Mouse (Mus musculus) embryonic facial prominence, embryonic 15.5 days (tissue): Measurements from ENCODE around the gene Abi3bp. TPM values are rescaled to one million over a fixed set of nuclear protein-coding genes. Genes with fewer than 3 reads are reported as not detected.

ENCODE experiments used
- ATAC-seq: fragments of 200-750 bp; cut with Nextera tagmentation; 2 replicates; pipeline ENCODE4 v1.8.0; 2017; ENCODE audit warnings: low read depth, moderate TSS enrichment; ENCODE audit not compliant: insufficient number of reproducible peaks, low FRiP score, low TSS enrichment
- H3K27ac ChIP-seq: fragments of 300-500 bp; sonication (generic); replicated peaks from 2 replicates; pipeline ENCODE4 v1.5.1; 2015; ENCODE audit warnings: mild to moderate bottlenecking, inconsistent platforms
- H3K27me3 ChIP-seq: fragments of 300-500 bp; sonication (generic); 2 replicates; pipeline ENCODE4 v1.6.1; 2015; ENCODE audit warnings: inconsistent platforms
- H3K36me3 ChIP-seq: fragments of 300-500 bp; sonication (generic); 2 replicates; pipeline ENCODE4 v1.6.1; 2015; ENCODE audit warnings: mild to moderate bottlenecking, inconsistent platforms
- H3K4me1 ChIP-seq: fragments of 300-500 bp; sonication (generic); 2 replicates; pipeline ENCODE4 v1.6.1; 2015; ENCODE audit warnings: inconsistent platforms
- H3K4me2 ChIP-seq: fragments of 300-500 bp; sonication (generic); replicated peaks from 2 replicates; pipeline ENCODE4 v1.6.1; 2015; ENCODE audit warnings: mild to moderate bottlenecking, inconsistent platforms
- H3K4me3 ChIP-seq: fragments of 300-500 bp; sonication (generic); replicated peaks from 2 replicates; pipeline ENCODE4 v1.5.1; 2015; ENCODE audit warnings: mild to moderate bottlenecking, inconsistent platforms
- H3K9ac ChIP-seq: fragments of 300-500 bp; sonication (generic); 2 replicates; pipeline ENCODE4 v1.6.1; 2015; ENCODE audit warnings: inconsistent platforms
- H3K9me3 ChIP-seq: fragments of 300-500 bp; sonication (generic); replicated peaks from 2 replicates; pipeline ENCODE4 v1.6.1; 2016; ENCODE audit warnings: inconsistent platforms
- WGBS: fragments of 180-500 bp; shearing (Covaris S2); methylation state at CpG from one replicate; pipeline ENCODE4 v1.1.7; 2015; 5-methylcytosine and 5-hydroxymethylcytosine counted together
- polyA plus RNA-seq: library from polyadenylated mRNA; unstranded; fragments of >200 nt; fragmentation: Nextera tagmentation; extraction: Ambion mirVana; gene quantifications from 2 replicates; pipeline ENCODE4 v1.2.1, GENCODE M21; 2015

Gene Abi3bp
- polyA plus RNA-seq, 1 experiment from 2014 or later: 27.5 TPM

DNA sequence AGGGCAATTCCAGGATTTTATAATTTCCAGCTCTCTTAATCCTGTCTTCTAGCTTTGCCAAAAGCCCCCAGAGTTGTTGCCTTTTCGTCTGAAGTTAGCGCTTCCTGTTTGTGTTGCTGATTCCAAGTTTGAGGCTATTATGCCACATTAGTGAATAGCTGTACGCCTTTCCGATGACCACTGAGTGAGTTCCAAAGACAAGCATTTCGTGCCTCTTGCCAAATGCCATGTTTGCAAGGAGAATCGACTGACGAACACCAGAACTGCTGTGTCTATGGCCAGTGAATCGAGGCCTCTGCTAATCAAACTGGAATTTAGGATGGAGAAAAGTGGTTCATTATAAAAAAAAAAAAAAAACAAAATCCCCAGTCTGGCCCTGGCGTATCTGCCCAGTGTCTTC, 40.3 kb downstream of the Abi3bp start:
- Histone ChIP-seq H3K4me1 (no peaks in the 10 kb centered on the region), H3K9ac (no peak overlapping the region), H3K4me3 (no peak overlapping the region), H3K4me2 (no peak overlapping the region), H3K27ac (no peak overlapping the region), H3K36me3 (no peaks in the 10 kb centered on the region), H3K9me3 (no peaks in the 10 kb centered on the region), H3K27me3 (no peaks in the 10 kb centered on the region)
- no peak for ATAC-seq
- 76% methylated on average over 9 of the region's 9 CpGs for WGBS

DNA sequence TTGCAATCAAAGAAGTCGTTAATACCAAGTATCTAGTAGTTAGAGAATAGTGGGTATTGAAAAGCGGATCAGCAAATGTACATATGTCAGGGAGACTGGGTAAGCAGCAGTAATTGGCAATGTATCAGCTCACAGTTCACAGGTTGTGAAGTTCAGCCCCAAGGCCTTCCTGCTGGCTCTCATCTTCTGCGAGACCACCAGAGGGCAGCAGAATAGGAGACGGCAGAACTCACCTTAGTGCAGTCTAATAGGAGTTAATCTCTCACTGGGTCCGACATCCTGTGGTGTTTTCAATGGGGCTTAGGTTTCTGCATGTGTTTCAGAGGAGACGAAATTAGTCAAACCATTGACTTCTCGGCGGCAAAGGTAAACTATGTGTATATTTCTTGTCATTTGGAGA, 46.7 kb downstream of the Abi3bp start:
- Histone ChIP-seq H3K9ac (no peak overlapping the region), H3K4me3 (no peak overlapping the region), H3K27me3 (no peaks in the 10 kb centered on the region), H3K4me1 (no peaks in the 10 kb centered on the region), H3K4me2 (no peak overlapping the region), H3K27ac (no peak overlapping the region), H3K36me3 (no peaks in the 10 kb centered on the region), H3K9me3 (no peaks in the 10 kb centered on the region)
- no peak for ATAC-seq
- 45% methylated on average over 8 of the region's 8 CpGs for WGBS

DNA sequence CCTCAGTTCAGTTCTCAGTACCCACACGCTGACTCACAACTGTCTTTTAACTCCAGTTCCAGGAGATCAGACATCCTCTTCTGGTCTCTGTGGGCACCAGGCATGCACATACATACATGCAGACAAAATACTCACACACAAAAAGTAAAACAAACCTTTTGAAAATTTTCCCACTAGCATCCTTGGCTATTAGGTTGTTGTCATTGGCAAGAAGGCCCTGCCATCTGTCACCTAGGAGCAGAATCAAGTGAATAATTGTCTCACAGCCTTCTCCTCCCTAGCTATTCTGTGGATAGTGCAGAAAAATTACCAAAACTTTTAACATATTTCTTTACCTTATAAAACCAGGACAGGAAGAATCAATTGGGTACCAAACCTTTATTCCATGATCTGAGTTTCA, 48.8 kb downstream of the Abi3bp start:
- H3K9me3 ChIP-seq: no peaks in the 10 kb centered on the region
- no peaks in the 10 kb centered on the region for H3K36me3 ChIP-seq
- WGBS: 90% methylated on average over 1 of the region's 1 CpGs
- no peak overlapping the region for H3K4me3 ChIP-seq
- no peak overlapping the region for H3K9ac ChIP-seq
- H3K4me1 ChIP-seq: no peaks in the 10 kb centered on the region
- no peak for ATAC-seq
- H3K27me3 ChIP-seq: no peaks in the 10 kb centered on the region
- no peak overlapping the region for H3K4me2 ChIP-seq
- no peak overlapping the region for H3K27ac ChIP-seq

DNA sequence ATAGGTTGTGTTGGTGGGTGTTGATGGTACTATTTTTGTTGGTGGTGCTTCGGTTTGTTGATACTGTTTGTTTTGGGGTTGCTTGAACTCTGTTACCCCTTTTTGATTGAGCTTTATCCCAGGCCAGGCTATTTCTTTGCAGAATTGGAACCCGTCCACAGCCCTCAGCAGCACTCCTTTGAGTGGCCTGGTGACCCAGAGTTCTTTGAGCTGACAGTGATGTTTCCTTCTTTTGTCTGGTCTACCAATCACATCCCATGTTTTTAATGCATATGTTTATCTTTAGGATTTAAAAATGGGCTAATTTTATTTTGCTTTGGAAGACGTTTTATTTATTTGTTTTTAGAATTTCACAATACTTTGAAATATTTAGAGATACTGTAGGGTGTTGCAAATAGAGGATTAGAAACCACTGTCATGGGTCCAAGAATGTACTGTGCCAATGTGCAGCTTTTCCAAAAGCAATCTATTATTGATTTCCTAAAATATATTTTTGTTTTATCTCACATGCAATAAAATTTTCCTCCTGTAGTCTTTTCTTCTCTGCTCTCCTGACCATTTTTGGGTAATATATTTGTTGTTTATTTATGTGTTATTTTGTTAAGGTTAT, 50.5 kb downstream of the Abi3bp start:
- Histone ChIP-seq H3K9ac (no peak overlapping the region), H3K27ac (no peak overlapping the region), H3K27me3 (no peaks in the 10 kb centered on the region), H3K36me3 (no peaks in the 10 kb centered on the region), H3K4me3 (no peak overlapping the region), H3K9me3 (no peaks in the 10 kb centered on the region), H3K4me2 (no peak overlapping the region), H3K4me1 (no peaks in the 10 kb centered on the region)
- no peak for ATAC-seq
- WGBS: 73% methylated on average over 3 of the region's 3 CpGs

DNA sequence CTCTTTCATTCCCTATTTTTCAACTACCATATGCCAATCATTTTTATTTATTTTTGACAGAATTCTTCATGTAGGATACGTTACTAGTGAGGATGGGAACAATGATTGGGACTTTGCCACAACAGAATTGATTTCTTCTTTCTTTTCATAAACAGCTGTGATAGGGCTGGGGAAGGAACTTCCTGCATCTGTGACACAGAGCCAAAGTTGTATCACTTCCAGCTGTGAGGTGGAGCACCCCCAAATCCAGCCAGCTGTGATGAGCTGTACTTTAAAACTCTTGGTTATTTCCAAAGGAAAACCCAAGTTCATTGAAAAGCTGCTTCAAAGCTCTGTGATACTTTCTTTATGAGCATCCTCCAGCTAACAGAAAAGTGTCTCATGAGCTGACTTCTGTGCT, 101.9 kb downstream of the Abi3bp start:
- Histone ChIP-seq H3K9ac (no peak overlapping the region), H3K4me3 (no peak overlapping the region), H3K27me3 (no peaks in the 10 kb centered on the region), H3K9me3 (no peaks in the 10 kb centered on the region), H3K4me2 (no peak overlapping the region), H3K36me3 (no peaks in the 10 kb centered on the region), H3K4me1 (no peaks in the 10 kb centered on the region), H3K27ac (no peak overlapping the region)
- no peak for ATAC-seq
- 57% methylated on average over 1 of the region's 1 CpGs for WGBS

DNA sequence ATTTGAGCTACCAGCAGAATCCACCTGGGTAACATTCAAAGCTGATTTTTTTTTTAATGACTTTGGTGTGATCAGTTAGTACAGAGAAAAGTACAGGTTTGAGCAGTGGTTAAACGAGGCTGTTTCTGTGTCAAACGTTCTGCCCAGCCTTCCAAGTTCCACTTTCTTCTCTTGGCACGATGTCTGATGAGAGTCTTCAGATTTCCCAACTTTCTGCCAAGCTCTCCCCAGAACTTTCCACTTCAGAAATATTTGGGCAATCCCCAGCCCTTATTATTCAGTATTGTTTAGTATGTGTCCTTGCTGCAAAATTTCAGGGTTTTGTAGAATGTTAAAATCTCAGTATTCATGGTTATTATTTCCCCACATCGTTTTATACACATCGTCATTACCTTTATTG, 115.9 kb downstream of the Abi3bp start:
- H3K9me3 ChIP-seq: no peaks in the 10 kb centered on the region
- ATAC-seq: no peak
- H3K27ac ChIP-seq: peak overlapping the region; percentile 63; the same call in 1 of the 2 replicates
- no peak overlapping the region for H3K9ac ChIP-seq
- peaks cover 6% of the 10 kb centered on the region; the same call in 1 of the 2 replicates for H3K4me1 ChIP-seq
- H3K4me3 ChIP-seq: no peak overlapping the region
- no peaks in the 10 kb centered on the region for H3K27me3 ChIP-seq
- H3K36me3 ChIP-seq: no peaks in the 10 kb centered on the region
- H3K4me2 ChIP-seq: no peak overlapping the region
- WGBS: 61% methylated on average over 5 of the region's 5 CpGs

DNA sequence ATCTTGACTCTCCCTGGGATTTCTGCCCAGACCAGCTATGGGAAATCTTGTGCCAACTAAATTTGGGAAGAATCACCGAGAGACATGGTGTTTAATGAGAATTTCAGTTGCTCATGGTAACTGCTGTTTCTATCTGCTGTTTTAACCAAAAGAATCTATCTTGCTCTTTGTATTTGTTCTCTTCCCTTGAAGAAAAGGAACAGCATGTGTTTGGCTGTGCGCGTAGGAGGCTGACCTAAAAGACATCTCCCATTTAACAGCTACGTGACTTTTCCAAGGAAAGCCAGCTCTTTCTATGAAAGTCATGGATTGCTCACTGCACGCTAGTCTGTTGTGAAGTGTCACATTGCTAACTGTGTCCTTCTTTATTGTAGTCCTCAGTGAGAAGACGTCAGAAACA, 117.2 kb downstream of the Abi3bp start:
- Histone ChIP-seq H3K27ac (no peak overlapping the region), H3K4me3 (no peak overlapping the region), H3K4me1 (peaks cover 6% of the 10 kb centered on the region; the same call in 1 of the 2 replicates), H3K9me3 (no peaks in the 10 kb centered on the region), H3K36me3 (no peaks in the 10 kb centered on the region), H3K4me2 (no peak overlapping the region), H3K27me3 (no peaks in the 10 kb centered on the region), H3K9ac (no peak overlapping the region)
- 79% methylated on average over 6 of the region's 6 CpGs for WGBS
- ATAC-seq: no peak

DNA sequence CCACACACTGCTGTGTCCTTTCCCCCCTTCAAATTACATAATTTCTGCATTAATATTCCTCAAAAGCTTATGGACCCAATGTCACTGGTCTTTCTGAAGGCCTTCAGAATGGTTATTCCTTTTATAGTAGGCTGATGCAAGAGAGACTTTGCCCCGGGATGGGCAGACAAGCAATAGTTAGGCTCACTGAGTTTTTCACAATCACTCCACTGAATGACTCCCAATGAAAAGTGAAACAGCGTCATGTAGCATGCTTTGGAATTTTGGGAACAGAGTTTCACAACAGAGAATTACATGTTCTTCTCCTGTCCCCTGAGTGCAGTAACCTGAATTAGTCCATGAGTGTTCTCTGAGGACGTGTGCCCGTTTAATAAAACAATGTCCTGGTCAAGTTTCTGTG, 120.7 kb downstream of the Abi3bp start:
- Histone ChIP-seq H3K4me3 (no peak overlapping the region), H3K4me2 (no peak overlapping the region), H3K27me3 (no peaks in the 10 kb centered on the region), H3K4me1 (peaks cover 6% of the 10 kb centered on the region; the same call in 1 of the 2 replicates), H3K9me3 (no peaks in the 10 kb centered on the region), H3K36me3 (no peaks in the 10 kb centered on the region), H3K27ac (no peak overlapping the region), H3K9ac (no peak overlapping the region)
- 93% methylated on average over 4 of the region's 4 CpGs for WGBS
- ATAC-seq: no peak

DNA sequence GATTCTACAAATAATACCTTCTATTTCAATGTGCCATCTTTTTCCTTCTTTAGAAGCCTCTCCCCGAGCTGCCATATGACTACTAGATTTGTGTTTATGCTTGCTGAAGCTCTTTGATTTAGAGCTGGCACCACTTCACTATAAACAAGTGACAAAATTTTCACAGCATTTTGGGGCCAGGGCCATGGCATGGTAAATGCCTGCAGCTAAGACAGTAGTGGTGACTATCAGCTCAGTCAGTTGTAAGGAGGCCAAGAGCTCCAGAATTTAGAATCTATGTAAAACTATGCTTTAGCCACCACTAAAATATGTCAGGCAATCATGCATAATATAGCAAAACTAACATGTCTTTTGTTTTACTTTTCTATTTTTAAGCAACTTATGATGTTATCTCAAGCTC, 124.7 kb downstream of the Abi3bp start:
- H3K9me3 ChIP-seq: no peaks in the 10 kb centered on the region
- 0 out of 2 replicates have a peak, but pooled peaks cover 3% of the 10 kb centered on the region for H3K4me1 ChIP-seq
- no peaks in the 10 kb centered on the region for H3K36me3 ChIP-seq
- no peak overlapping the region for H3K4me2 ChIP-seq
- no peaks in the 10 kb centered on the region for H3K27me3 ChIP-seq
- H3K27ac ChIP-seq: no peak overlapping the region
- ATAC-seq: no peak
- no peak overlapping the region for H3K4me3 ChIP-seq
- 91% methylated on average over 1 of the region's 1 CpGs for WGBS
- no peak overlapping the region for H3K9ac ChIP-seq

DNA sequence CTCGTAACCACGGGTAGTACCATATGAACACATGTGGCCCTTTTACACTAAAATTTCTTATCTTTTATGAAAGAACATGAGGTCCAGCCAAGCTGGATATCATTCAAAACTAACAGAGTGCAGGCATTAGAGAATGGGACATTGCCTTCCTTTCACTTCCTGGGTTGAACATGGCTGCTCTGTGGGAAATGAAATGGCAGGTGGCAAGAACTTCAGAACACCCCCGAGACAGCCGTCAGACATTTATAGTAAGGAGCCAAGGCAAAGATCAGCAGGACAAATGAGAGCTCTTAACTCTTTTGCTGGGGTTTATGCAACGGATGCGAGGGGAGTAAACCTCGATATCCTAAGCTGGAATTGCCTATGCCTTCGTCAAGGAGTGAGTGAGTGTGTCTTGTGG, 132.9 kb downstream of the Abi3bp start:
- 77% methylated on average over 8 of the region's 8 CpGs for WGBS
- H3K9ac ChIP-seq: no peak overlapping the region
- H3K4me1 ChIP-seq: no peaks in the 10 kb centered on the region
- no peaks in the 10 kb centered on the region for H3K27me3 ChIP-seq
- no peaks in the 10 kb centered on the region for H3K9me3 ChIP-seq
- H3K4me2 ChIP-seq: no peak overlapping the region
- no peak overlapping the region for H3K27ac ChIP-seq
- no peak overlapping the region for H3K4me3 ChIP-seq
- ATAC-seq: no peak
- no peaks in the 10 kb centered on the region for H3K36me3 ChIP-seq

DNA sequence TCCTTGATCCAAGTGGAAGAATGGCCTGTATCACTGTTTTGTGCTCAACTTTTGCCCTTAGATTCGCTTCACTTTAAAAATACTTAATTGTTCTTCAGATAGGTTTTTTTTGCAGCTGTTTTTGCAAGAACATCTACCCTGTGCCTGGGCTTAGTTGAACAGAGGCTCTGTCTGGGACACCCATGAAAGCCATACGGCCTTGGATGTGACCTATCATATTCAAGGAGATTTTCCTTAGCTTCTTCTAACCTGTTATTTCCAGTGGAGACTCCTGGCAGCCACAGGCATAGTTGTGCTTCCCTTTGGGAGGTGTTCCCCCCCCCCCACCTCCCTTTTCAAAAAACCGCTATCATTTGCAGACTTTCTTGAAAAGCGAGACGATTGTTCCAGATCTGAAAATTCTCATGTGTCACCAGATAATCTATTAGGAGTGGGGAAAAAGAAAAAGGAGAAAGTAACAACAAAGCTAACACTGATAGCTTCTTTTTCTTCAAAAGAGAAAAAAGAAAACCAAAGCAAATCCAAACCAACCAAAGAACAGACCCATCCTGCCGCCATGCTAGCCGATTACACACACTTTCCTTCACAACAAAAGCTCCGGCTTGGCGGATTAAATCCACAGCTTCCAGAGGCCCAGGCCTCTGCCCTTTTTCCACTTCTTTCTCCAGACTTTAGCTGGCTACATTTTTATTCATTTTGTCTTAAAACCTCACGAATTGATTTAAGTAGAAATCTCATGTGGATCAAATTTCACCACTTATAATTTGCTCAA, 133.6 kb downstream of the Abi3bp start:
- Histone ChIP-seq H3K4me2 (no peak overlapping the region), H3K27ac (no peak overlapping the region), H3K4me3 (no peak overlapping the region), H3K9me3 (no peaks in the 10 kb centered on the region), H3K27me3 (no peaks in the 10 kb centered on the region), H3K9ac (no peak overlapping the region), H3K36me3 (no peaks in the 10 kb centered on the region), H3K4me1 (no peaks in the 10 kb centered on the region)
- no peak for ATAC-seq
- 61% methylated on average over 10 of the region's 10 CpGs for WGBS

DNA sequence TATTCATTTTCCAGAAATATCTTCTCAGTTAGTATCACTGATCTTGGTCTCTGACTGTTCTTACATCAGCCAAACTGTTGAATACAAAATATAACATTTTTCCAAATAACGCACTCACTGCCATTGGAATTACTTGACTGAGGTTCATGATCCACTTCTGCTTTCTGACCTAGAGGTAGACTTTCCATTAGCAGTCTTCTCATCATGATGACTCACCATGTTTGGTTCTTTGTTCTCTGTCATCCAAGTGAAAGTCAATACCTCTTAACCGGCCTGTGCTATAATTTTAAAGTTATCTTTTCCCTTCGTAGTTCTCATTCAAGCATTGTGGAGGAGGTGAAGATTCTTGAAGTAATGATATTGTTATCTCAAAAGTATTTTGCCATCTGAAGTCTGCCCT, 160.9 kb downstream of the Abi3bp start:
- H3K4me2 ChIP-seq: no peak overlapping the region
- H3K36me3 ChIP-seq: no peaks in the 10 kb centered on the region
- no peak overlapping the region for H3K9ac ChIP-seq
- H3K27me3 ChIP-seq: no peaks in the 10 kb centered on the region
- no peak for ATAC-seq
- H3K9me3 ChIP-seq: no peaks in the 10 kb centered on the region
- no peaks in the 10 kb centered on the region for H3K4me1 ChIP-seq
- WGBS: 93% methylated on average over 3 of the region's 3 CpGs
- no peak overlapping the region for H3K27ac ChIP-seq
- no peak overlapping the region for H3K4me3 ChIP-seq
